Mouse (Mus musculus) T-helper 17 cell (primary cell): ENCODE data around the gene Otof.

Experiments
- in situ Hi-C, 2 experiments: fragments of 300-600 bp; cut with MboI, MseI; formaldehyde crosslinking; loops; 1 replicate in 1 of 2; 2 replicates in 1 of 2; pipeline ENCODE4 v1.15.1; 2025; ENCODE audit warnings: high pct_unique_total_duplicates in 2 of 2

Gene Otof

DNA sequence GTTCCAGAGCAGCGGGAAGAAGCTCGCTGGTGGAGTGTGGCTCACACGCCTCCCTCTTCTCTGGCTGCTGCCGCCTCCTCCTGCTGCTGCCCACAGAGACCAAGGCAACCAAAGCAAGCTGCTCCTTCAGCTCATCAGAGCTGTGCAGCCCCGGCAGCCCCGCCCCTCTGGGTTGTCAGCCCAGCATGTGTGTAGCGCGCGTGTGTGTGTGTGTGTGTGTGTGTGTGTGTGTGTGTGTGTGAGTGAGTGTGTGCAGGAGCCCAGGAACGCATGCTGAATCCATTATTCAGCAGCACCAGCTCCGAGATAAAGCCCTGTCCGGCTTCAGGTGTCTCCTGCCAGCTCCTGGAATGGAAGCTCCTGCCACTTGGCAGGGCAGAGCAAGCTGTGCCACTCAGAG, at the start of gene Otof:
TSS of gene Otof (minus strand) at position 112 of the 400 bp plus-strand sequence.
- in situ Hi-C loops = loop anchor here in 1 of 2 experiments (10.0 kb wide), 1 partner anchor 177 kb away; the partner anchor contains the start of gene Drc1

GRCm38 (mm10) chr5:30497299-30497698, 35.6 kb upstream of the Otof start:
- in situ Hi-C loops = loop anchor here in 1 of 2 experiments (5.0 kb wide), 1 partner anchor 690 kb away; no protein-coding TSS in a partner anchor

- in situ Hi-C loops = loop anchor here in 1 of 2 experiments (5.0 kb wide), 1 partner anchor 690 kb away; no protein-coding TSS in a partner anchor
Observed at GRCm38 (mm10) chr5:30496821-30497220, 35.1 kb upstream of the Otof start.

DNA sequence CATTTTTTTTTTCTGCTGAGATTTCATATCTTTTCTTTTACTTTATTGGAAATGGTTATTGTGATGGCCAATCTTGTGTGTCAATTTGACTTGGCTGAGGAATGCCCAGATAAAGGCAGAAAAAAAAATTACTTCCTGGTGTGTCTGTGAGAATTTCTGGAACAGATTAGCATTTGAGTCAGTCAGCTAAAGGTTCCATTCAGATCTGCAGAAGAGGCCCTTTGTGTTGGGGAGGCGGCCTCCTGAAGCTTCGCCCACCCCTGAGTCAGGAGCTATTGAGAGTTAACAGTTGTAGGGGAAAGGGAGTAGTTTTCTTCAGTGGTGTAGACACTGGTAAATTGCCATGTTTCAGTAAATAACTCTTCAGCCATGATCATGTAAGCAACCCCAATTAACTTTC, 33.6 kb upstream of the Otof start:
- in situ Hi-C loops = loop anchor here in 1 of 2 experiments (5.0 kb wide), 1 partner anchor 688 kb away; no protein-coding TSS in a partner anchor

GRCm38 (mm10) chr5:30494606-30495005, 32.9 kb upstream of the Otof start:
- in situ Hi-C loops = loop anchor here in 1 of 2 experiments (5.0 kb wide), 1 partner anchor 687 kb away; no protein-coding TSS in a partner anchor

GRCm38 (mm10) chr5:30493723-30494122, 32.0 kb upstream of the Otof start:
- in situ Hi-C loops = no loop called here

DNA sequence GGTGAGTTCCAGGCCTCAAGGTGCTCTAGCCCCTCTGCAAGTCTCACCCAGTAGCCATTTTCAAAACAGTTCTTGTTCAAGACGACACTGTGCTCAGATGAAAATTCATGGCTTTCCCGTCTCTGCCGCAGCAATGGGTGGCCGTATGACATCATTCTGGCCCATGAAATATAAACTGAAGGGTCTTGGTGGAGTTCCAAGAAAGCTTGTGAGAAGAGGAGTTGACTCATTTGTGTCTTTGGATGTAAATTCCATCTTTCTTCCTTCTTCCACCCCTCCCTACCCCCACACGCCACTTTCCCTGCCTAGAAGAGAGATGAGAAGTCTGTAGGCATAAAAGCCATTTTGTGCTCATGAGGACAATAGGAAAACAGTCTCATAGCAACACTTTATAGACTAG, 29.1 kb upstream of the Otof start:
- in situ Hi-C loops = no loop called here

GRCm38 (mm10) chr5:30490215-30490614, 28.5 kb upstream of the Otof start:
- in situ Hi-C loops = no loop called here

DNA sequence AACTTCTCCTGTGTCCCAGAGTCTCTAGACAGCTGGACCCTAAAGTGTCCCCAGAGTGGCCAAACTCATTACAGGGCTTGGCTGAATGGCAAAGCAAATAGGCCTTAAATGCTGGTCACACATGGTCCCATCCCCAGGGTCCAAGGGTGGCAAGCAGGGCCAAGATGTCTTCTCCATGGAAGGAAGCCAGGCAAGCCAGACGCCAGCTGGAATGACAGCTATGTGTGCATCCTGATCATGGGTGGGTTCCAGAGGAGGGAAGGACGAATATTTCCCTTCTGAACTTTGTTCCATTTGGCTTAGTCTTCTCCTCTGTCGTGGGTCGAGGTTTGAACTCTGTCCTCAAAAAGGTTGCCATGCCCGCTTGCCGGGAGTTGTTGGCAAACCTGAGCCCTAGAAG, 23.4 kb upstream of the Otof start:
- in situ Hi-C loops = no loop called here

DNA sequence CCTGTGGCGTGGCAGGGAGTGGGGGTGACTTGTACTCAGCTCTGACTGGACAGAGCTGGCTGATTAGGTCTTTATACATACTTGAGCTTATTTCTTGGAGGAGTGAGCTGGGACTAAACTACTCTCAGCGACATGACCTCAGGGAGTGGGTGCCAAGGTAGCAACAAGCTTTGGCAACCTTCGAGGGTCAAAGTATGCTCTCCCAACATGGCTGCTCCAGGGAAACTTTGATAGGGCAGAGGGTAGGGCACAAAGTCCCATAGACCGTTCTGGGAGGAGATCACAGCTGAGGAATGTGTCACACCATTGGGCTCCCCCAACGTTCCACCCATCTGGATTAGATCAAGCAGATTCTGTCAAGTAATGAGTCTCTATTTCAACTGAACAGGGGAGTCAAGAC, 22.9 kb upstream of the Otof start:
- in situ Hi-C loops = loop anchor here in 1 of 2 experiments (5.0 kb wide), 1 partner anchor 272 kb away; no protein-coding TSS in a partner anchor

DNA sequence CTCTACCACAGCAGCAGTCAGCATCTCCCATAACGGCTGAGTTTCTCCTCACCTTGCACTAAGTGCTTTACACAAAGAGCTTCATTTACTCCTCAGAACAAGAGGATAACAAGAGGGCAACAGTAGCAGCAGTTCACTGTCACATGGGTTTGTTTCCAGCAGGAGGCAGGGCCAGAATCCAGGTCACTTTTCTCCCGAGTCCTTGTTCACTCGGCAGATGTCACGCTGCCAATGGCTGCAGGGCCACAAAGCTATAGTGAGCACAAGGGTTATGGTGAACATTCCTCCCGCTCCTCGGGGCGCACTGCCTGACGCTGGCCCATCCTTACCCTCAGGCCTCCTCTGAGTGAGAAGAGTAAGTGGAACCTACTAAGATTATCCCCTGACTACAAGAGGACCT, 21.8 kb upstream of the Otof start:
- in situ Hi-C loops = loop anchor here in 1 of 2 experiments (5.0 kb wide), 1 partner anchor 271 kb away; no protein-coding TSS in a partner anchor

DNA sequence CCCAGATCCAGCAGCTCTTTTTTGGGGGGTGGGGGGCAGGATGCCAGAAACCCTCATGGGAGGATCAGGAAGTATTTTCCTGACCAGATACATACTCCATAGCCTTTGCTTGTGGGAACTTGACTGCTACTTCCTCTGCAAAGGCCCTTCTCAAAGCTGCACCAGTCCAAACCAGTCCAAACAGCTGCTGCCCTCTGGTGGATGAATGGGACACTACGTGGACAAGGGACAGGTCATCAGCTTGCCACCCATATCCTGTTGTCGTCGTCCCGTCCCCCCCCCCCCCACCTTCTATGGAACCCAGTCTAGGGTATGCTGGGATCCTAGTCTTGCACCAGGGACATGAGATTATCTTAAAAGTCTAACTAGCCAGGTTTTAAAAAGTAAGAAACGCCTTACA, 20.6 kb upstream of the Otof start:
- in situ Hi-C loops = loop anchor here in 1 of 2 experiments (5.0 kb wide), 1 partner anchor 270 kb away; no protein-coding TSS in a partner anchor

GRCm38 (mm10) chr5:30476534-30476933, 14.8 kb upstream of the Otof start:
- in situ Hi-C loops = loop anchor here in 1 of 2 experiments (5.0 kb wide), 1 partner anchor 279 kb away; no protein-coding TSS in a partner anchor

DNA sequence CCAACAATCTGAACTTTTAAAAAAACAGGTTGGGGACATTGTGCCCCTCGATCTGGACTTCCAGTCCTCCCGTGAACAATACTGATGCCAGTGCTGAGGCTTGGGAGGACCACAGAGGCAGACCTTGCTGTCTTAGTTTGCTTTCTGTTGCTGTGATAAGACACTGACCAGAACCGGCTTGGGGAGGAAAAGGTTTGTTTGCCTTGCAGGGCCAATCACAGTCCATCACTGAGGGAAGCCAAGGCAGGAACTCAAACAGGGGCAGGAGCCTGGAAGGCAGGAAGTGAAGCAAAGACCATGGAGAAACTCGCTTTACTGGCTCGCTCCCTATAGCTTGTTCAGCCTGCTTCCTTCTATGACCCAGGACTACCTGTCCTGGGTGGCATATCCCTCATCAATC, 10.4 kb upstream of the Otof start:
- in situ Hi-C loops = no loop called here

- in situ Hi-C loops = no loop called here
Observed at GRCm38 (mm10) chr5:30470454-30470853, 8.7 kb upstream of the Otof start.

GRCm38 (mm10) chr5:30466315-30466714, 4.6 kb upstream of the Otof start:
- in situ Hi-C loops = loop anchor here in 1 of 2 experiments (10.0 kb wide), 1 partner anchor 182 kb away; the partner anchor contains the start of gene Drc1

DNA sequence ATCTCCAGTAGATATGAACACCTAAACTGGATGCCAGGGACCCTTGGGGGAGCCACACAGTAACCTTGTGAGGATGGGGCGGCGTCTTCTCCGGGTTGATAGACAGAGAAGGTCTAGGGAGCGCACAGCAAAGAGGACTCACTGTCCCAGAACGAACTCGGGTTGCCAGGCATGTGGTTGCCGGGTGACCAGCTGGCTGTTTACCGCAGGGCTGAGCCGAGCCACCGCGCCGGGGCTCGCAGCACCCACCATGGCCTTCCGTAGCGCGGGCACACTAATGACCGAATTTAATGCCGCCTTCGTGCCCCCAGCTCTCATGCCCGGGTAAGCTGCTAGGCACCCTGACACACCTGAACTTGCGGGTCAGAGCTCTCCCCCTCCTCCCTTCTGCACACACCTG, 4.1 kb upstream of the Otof start, which contains the start of gene 1700001C02Rik:
TSS of gene 1700001C02Rik (plus strand) at position 187 of the 400 bp plus-strand sequence.
- in situ Hi-C loops = loop anchor here in 1 of 2 experiments (10.0 kb wide), 1 partner anchor 181 kb away; the partner anchor contains the start of gene Drc1

DNA sequence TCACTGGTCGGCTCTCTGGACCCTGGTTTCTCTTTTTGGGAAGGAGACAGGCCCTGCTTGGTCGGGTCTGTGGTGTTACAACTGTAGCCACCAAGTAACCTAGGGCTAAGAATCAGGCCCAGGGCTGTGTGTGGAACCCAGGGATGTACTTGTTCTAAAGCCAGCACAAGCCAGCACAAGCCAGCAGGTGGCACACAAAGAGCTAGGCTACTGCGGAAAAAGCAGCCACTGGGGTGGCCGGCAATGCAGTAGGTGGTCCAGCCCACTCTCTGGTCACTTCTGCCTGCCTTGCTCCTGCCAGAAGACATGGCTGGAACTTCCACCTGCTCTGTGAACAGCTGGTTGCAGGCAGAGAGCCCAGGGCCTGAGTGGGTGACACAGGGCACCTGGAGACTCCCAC, 1.6 kb downstream of the Otof start:
- in situ Hi-C loops = loop anchor here in 1 of 2 experiments (10.0 kb wide), 1 partner anchor 175 kb away; the partner anchor contains the start of gene Drc1

DNA sequence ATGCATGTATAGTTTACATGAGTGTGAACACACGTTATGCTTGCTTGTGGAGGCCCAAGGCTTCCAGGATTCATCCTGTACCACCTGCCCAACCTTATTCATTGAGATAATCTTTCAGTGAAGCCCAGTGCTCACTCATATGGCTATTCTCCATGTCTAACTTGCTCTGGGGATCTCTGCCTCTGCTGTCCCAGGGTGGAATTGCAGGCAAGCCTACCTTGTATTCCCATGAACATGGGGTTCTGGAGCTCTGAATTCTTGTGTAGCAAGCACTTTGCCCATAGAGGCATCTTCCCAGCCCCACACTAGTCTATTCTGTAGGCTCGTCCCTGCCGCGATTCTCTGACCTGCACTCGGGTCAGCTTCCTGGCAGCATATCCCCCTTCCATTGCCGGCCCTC, 5.7 kb downstream of the Otof start:
- in situ Hi-C loops = no loop called here

DNA sequence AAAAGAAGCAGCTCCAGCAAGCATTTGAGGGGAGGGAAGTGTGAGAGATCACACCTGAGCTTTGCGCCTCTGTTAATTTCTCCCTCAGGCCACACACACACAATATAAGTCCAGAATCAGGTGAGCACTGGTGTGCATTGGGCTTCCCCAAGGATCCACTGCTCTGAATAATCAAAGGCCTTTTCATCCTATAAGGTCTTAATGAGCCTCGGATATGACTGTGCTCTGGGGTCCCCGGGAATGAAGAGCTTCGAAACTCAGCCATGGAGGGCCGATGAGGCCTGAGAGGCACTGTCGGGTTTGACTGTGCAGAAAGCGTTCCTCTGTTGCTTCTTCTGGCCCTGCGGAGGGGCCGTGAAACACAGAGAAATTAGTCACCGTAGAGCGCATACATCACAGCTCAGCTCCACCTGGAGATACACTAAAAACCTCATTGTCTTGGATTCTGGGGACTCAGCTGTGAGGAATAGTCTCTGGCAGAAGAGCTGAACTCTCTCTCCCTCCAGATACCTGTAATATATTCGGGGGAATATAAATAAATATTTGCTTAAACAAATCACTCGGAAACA, 17.3 kb downstream of the Otof start:
- in situ Hi-C loops = no loop called here

DNA sequence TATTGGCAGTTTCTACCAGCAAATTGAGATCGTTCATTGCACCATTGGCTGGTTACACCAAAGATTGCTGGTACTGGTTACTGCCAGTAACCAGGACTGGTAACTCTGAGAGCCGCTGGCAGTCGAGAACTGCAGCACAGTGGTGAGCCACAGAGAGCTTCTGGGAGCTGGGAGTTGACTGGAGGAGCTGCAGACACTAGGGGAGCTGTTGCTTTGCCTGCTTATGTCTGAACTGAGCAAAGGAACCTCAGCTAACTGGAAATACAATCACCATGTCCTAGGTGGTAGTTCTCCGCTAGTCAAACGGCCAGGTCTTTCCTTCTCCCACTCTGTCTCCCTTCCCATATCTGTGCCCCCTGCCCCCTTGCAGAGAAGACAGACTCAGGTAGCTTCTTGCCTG, 19.5 kb downstream of the Otof start:
- in situ Hi-C loops = no loop called here

DNA sequence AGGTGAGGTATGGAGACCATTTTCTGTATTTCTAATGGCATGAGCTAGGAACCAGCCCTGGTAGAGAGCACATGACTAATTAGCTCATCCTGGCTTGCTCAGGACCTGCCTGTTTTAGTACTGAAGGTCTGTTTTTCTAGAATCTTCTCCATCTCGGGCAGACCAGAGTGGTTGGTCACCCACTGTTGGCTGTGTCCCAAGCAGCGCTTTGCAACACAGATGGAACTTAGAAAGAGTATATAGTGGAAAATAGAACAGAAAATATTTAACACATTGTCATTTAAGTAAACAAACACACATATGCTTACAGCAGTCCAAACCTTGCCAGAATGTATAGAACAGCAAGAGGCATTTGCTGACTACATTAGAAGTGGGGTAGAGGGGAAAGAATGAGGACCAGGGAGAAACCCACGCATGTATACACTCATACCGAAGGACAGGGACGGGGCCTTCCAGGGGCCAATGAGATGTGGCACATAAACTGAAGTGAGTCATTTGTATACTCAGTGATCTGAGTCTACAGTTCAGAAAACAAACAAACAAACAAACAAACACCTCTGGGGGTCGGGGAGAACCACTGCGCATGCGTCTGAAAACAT, 21.3 kb downstream of the Otof start:
- in situ Hi-C loops = no loop called here
